Mouse (Mus musculus): ENCODE results near the gene Cd59b. TPM values are rescaled to one million over a fixed set of nuclear protein-coding genes. Genes with fewer than 3 reads are reported as not detected.

Cd59b gene
- polyA plus RNA-seq, 1 experiment: 1.9 TPM

GRCm38 (mm10) chr2:104035595-104035994 lies 34.1 kb upstream of the Cd59b start:
- no peaks in the 10 kb centered on the region for H3K4me1 ChIP-seq (ENCODE audit: control insufficient read depth, insufficient read depth, low read length)
- TF ChIP-seq POLR2A (IDR thresholded peaks at IDR 0.05; ENCODE audit: borderline replicate concordance, low read depth, low read length): no peak
- TF ChIP-seq CTCF (IDR thresholded peaks at IDR 0.05; ENCODE audit: low read depth, low read length): no peak
- H3K4me3 ChIP-seq (ENCODE audit: insufficient read depth, low read length): no peak overlapping the region
- no peak overlapping the region for H3K27ac ChIP-seq (ENCODE audit: insufficient read depth, low read depth, low read length)

GRCm38 (mm10) chr2:104036316-104036715 lies 33.3 kb upstream of the Cd59b start:
- Histone ChIP-seq H3K4me3 (ENCODE audit: insufficient read depth, low read length) (no peak overlapping the region), H3K27ac (ENCODE audit: insufficient read depth, low read depth, low read length) (no peak overlapping the region), H3K4me1 (ENCODE audit: control insufficient read depth, insufficient read depth, low read length) (peaks cover under 1% of the 10 kb centered on the region)
- TF ChIP-seq CTCF (IDR thresholded peaks at IDR 0.05; ENCODE audit: low read depth, low read length) (no peak), POLR2A (IDR thresholded peaks at IDR 0.05; ENCODE audit: borderline replicate concordance, low read depth, low read length) (no peak)

- no peak for TF ChIP-seq CTCF (IDR thresholded peaks at IDR 0.05; ENCODE audit: low read depth, low read length)
- no peak for TF ChIP-seq POLR2A (IDR thresholded peaks at IDR 0.05; ENCODE audit: borderline replicate concordance, low read depth, low read length)
- Histone ChIP-seq H3K27ac (ENCODE audit: insufficient read depth, low read depth, low read length) (no peak overlapping the region), H3K4me3 (ENCODE audit: insufficient read depth, low read length) (no peak overlapping the region), H3K4me1 (ENCODE audit: control insufficient read depth, insufficient read depth, low read length) (peaks cover 5% of the 10 kb centered on the region)
Measured at GRCm38 (mm10) chr2:104038236-104038635, 31.4 kb upstream of the Cd59b start.

- Histone ChIP-seq H3K4me1 (ENCODE audit: control insufficient read depth, insufficient read depth, low read length) (peaks cover 5% of the 10 kb centered on the region), H3K27ac (ENCODE audit: insufficient read depth, low read depth, low read length) (no peak overlapping the region), H3K4me3 (ENCODE audit: insufficient read depth, low read length) (no peak overlapping the region)
- no peak for TF ChIP-seq POLR2A (IDR thresholded peaks at IDR 0.05; ENCODE audit: borderline replicate concordance, low read depth, low read length)
- TF ChIP-seq CTCF (IDR thresholded peaks at IDR 0.05; ENCODE audit: low read depth, low read length): no peak
Measured at GRCm38 (mm10) chr2:104041632-104042031, 28.0 kb upstream of the Cd59b start.

GRCm38 (mm10) chr2:104042766-104043165 lies 26.9 kb upstream of the Cd59b start:
- Histone ChIP-seq H3K4me1 (ENCODE audit: control insufficient read depth, insufficient read depth, low read length) (peaks cover 5% of the 10 kb centered on the region), H3K4me3 (ENCODE audit: insufficient read depth, low read length) (no peak overlapping the region), H3K27ac (ENCODE audit: insufficient read depth, low read depth, low read length) (no peak overlapping the region)
- TF ChIP-seq POLR2A (IDR thresholded peaks at IDR 0.05; ENCODE audit: borderline replicate concordance, low read depth, low read length) (no peak), CTCF (IDR thresholded peaks at IDR 0.05; ENCODE audit: low read depth, low read length) (no peak)

GRCm38 (mm10) chr2:104043624-104044478 lies 25.8 kb upstream of the Cd59b start:
- no peak overlapping the region for H3K27ac ChIP-seq (ENCODE audit: insufficient read depth, low read depth, low read length)
- H3K4me1 ChIP-seq (ENCODE audit: control insufficient read depth, insufficient read depth, low read length): peaks cover 5% of the 10 kb centered on the region
- TF ChIP-seq POLR2A (IDR thresholded peaks at IDR 0.05; ENCODE audit: borderline replicate concordance, low read depth, low read length) (no peak), CTCF (IDR thresholded peaks at IDR 0.05; ENCODE audit: low read depth, low read length) (no peak)
- H3K4me3 ChIP-seq (ENCODE audit: insufficient read depth, low read length): no peak overlapping the region

GRCm38 (mm10) chr2:104044479-104045080 lies 25.1 kb upstream of the Cd59b start:
- peaks cover 5% of the 10 kb centered on the region for H3K4me1 ChIP-seq (ENCODE audit: control insufficient read depth, insufficient read depth, low read length)
- no peak overlapping the region for H3K27ac ChIP-seq (ENCODE audit: insufficient read depth, low read depth, low read length)
- TF ChIP-seq POLR2A (IDR thresholded peaks at IDR 0.05; ENCODE audit: borderline replicate concordance, low read depth, low read length) (no peak), CTCF (IDR thresholded peaks at IDR 0.05; ENCODE audit: low read depth, low read length) (no peak)
- no peak overlapping the region for H3K4me3 ChIP-seq (ENCODE audit: insufficient read depth, low read length)

- Histone ChIP-seq H3K27ac (ENCODE audit: insufficient read depth, low read depth, low read length) (no peak overlapping the region), H3K4me3 (ENCODE audit: insufficient read depth, low read length) (no peak overlapping the region), H3K4me1 (ENCODE audit: control insufficient read depth, insufficient read depth, low read length) (peaks cover 4% of the 10 kb centered on the region)
- TF ChIP-seq POLR2A (IDR thresholded peaks at IDR 0.05; ENCODE audit: borderline replicate concordance, low read depth, low read length) (no peak), CTCF (IDR thresholded peaks at IDR 0.05; ENCODE audit: low read depth, low read length) (no peak)
Measured at GRCm38 (mm10) chr2:104058381-104058780, 11.3 kb upstream of the Cd59b start.

- Histone ChIP-seq H3K4me3 (ENCODE audit: insufficient read depth, low read length) (no peak overlapping the region), H3K4me1 (ENCODE audit: control insufficient read depth, insufficient read depth, low read length) (peaks cover 4% of the 10 kb centered on the region)
- TF ChIP-seq POLR2A (IDR thresholded peaks at IDR 0.05; ENCODE audit: borderline replicate concordance, low read depth, low read length) (no peak), CTCF (IDR thresholded peaks at IDR 0.05; ENCODE audit: low read depth, low read length) (no peak)
Measured at GRCm38 (mm10) chr2:104058954-104059353, 10.7 kb upstream of the Cd59b start.

GRCm38 (mm10) chr2:104059786-104060185 lies 9.9 kb upstream of the Cd59b start:
- TF ChIP-seq POLR2A (IDR thresholded peaks at IDR 0.05; ENCODE audit: borderline replicate concordance, low read depth, low read length) (no peak), CTCF (IDR thresholded peaks at IDR 0.05; ENCODE audit: low read depth, low read length) (no peak)
- Histone ChIP-seq H3K4me1 (ENCODE audit: control insufficient read depth, insufficient read depth, low read length) (peaks cover 4% of the 10 kb centered on the region), H3K27ac (ENCODE audit: insufficient read depth, low read depth, low read length) (peak overlapping the region; percentile 2; the same call in 1 of the 2 replicates), H3K4me3 (ENCODE audit: insufficient read depth, low read length) (no peak overlapping the region)

More at GRCm38 (mm10) chr2:104058954-104059353, 10.7 kb upstream of the Cd59b start:
- H3K27ac ChIP-seq (ENCODE audit: insufficient read depth, low read depth, low read length): no peak overlapping the region

Measured in bone marrow macrophage, adult 2 months (primary cell).